Mouse (Mus musculus) megakaryocyte progenitor cell, adult 5-6 weeks (primary cell): Measurements from ENCODE around the gene Fam71d. TPM values are rescaled to one million over a fixed set of nuclear protein-coding genes. Genes with fewer than 3 reads are reported as not detected.
A peak's percentile ranks its signal among the peaks of the same experiment; 100 is the strongest.

Source experiments
- ATAC-seq: replicated peaks from 2 replicates; pipeline ENCODE4 v1.8.0; 2016; ENCODE audit warnings: mild to moderate bottlenecking, moderate TSS enrichment, inconsistent platforms; ENCODE audit not compliant: poor library complexity
- total RNA-seq, 2 experiments: library from RNA; stranded (forward) in 1 of 2; stranded (reverse) in 1 of 2; fragments of 157-497, 149-512 nt in 1 of 2; fragments of 200-1000 nt in 1 of 2; gene quantifications; 2 replicates each; pipeline versions ENCODE4 v1.2.3 to v1.2.4; 2015 to 2017

Fam71d gene
- total RNA-seq, 2 experiments from 2014 or later = not detected

- no peak for ATAC-seq
Observed at GRCm38 (mm10) chr12:78769031-78769713, 77.8 kb downstream of the Fam71d start.

GRCm38 (mm10) chr12:78773211-78773610, 81.9 kb downstream of the Fam71d start:
- ATAC-seq = 0 out of 2 replicates have a peak, but pooled peaks have one; percentile 23

- no peak for ATAC-seq
Observed at GRCm38 (mm10) chr12:78777916-78778315, 86.6 kb downstream of the Fam71d start.

- 0 out of 2 replicates have a peak, but pooled peaks have one; percentile 14 for ATAC-seq
Observed at GRCm38 (mm10) chr12:78778423-78779067, 87.2 kb downstream of the Fam71d start.

Other genes starting within 250 kb of the Fam71d start
- gene Mpp5, start 57.4 kb downstream of the Fam71d start, total RNA-seq (2015) = 10.4 and 11.7 TPM in 2 replicates
- gene Mpp5, start 57.4 kb downstream of the Fam71d start, total RNA-seq (2017) = 10.8 and 22.5 TPM in 2 replicates
- 71.3 and 72.6 TPM in 2 replicates for gene Atp6v1d, start 170.1 kb downstream of the Fam71d start, total RNA-seq (2015)
- 27.9 and 35.2 TPM in 2 replicates for gene Atp6v1d, start 170.1 kb downstream of the Fam71d start, total RNA-seq (2017)
- gene Eif2s1, start 170.3 kb downstream of the Fam71d start, total RNA-seq (2015) = 182 and 193 TPM in 2 replicates
- 111 and 115 TPM in 2 replicates for gene Eif2s1, start 170.3 kb downstream of the Fam71d start, total RNA-seq (2017)
- not detected in 2 replicates for gene Plek2, start 215.4 kb downstream of the Fam71d start, total RNA-seq (2015)
- not detected in 2 replicates for gene Plek2, start 215.4 kb downstream of the Fam71d start, total RNA-seq (2017)